Mouse (Mus musculus): Measurements from ENCODE around the gene Ercc4. TPM values are rescaled to one million over a fixed set of nuclear protein-coding genes. Genes with fewer than 3 reads are reported as not detected.

Gene Ercc4
- total RNA-seq, 2 experiments from 2014 or later = 21.2 to 23.6 TPM

DNA sequence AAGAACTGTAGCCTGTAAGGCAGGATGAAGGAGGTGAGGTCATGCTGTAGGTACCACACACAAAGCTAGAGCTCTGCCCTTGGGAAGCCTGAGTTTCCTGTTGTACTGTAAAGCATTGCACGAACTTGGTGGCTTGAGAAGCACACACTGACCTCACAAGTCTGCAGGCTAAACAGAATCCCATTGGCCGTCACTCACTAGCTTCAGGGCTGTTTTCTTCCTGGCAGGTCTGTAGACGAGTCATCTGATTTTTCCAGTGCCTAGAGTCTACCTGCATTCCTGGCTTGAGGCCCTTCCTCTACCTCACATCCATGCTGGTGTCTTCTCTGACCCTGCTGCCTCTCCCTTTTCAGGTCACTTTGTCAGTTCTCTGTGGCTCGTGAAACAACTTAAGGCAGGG is 36.7 kb downstream of the Ercc4 start:
- DNase-seq (ENCODE audit: extremely low spot score in 1 of 2, low spot score in 1 of 2) = no peak

DNA sequence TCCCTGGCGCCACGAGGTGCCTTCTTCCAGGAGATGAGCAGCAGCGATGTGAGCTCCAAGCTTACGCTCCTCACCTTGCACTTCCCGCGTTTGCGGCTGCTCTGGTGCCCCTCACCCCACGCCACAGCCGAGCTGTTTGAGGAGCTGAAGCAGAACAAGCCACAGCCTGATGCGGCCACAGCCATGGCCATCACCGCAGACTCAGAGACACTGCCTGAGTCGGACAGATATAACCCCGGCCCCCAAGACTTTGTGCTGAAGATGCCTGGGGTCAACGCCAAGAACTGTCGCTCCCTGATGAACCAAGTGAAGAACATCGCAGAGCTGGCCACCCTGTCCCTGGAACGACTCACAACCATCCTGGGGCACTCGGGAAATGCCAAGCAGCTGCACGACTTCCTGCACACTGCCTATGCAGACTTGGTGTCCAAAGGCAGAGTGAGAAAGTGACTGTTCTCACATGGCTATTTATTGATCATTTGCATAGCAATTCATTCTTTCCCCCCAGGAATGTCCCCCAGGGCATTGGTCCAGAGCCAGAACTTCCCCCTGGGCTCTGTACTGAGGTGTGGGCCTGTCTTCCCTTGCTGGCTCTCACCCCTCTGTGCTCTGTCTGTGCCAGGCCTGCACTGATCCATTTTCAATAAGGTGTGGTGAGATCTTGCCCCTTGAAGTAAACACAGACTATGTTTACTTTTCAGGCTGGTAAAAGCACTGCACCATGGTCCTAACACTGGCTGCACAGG is 38.5 kb downstream of the Ercc4 start:
- DNase-seq (ENCODE audit: extremely low spot score in 1 of 2, low spot score in 1 of 2) = no peak

DNA sequence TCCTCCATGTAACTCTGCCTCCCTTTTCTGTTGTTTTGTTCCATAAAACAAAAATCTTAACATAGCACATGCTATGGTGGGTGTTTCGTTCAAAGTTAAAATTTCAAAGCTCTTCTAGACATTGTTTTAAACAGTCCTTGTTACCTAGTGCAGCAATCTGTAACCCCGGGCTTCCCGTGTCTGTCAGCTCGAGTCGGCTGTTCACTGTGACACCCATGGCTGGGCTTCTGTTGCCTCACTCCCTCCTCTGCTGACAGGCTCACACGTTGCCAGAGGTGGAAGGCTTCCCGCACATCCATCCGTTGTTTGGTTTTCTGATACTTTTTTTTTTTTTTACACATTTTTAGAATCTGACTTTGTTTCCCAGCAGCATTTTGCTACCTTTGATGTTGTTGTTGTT is 40.5 kb downstream of the Ercc4 start:
- no peak for DNase-seq (ENCODE audit: extremely low spot score in 1 of 2, low spot score in 1 of 2)

DNA sequence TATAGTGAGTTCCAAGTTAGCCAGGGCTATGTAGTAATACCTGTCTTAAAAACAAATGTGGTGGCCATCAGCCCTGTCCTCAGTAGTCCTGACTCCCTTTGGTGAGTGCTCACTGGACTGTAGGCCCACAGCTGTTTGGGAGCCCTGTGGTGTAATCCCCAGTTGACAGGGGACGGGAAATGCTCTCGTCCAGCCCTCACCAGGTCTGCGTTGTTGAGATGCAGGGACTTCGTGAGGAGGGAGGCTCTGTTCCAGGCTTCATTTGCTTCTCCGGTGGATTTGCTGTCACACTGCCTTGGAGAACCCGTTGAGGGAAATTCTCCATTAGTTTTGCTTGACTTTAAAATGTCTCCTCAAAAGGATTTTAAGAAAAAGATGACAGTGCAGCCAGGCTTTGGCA is 41.3 kb downstream of the Ercc4 start:
- DNase-seq (ENCODE audit: extremely low spot score in 1 of 2, low spot score in 1 of 2) = no peak

DNA sequence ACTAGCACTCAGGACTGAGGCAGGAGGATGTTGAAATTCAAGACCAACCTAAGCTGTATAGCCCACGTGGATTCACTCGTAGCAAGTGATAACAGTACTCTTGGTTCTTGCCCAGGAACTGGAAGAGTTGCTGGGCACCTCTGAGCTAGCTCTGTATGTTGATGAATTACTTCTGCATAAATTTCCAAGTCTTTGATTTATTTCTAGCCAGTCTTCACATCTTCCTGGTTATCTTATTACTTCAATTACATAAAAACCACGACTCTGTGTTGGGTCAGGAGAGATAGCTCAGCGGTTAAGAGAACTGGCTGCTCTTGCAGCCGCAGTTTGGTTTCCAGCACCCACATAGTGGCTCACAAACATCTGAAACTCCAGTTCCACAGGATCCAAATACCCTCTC is 43.0 kb downstream of the Ercc4 start:
- DNase-seq (ENCODE audit: extremely low spot score in 1 of 2, low spot score in 1 of 2) = no peak

DNA sequence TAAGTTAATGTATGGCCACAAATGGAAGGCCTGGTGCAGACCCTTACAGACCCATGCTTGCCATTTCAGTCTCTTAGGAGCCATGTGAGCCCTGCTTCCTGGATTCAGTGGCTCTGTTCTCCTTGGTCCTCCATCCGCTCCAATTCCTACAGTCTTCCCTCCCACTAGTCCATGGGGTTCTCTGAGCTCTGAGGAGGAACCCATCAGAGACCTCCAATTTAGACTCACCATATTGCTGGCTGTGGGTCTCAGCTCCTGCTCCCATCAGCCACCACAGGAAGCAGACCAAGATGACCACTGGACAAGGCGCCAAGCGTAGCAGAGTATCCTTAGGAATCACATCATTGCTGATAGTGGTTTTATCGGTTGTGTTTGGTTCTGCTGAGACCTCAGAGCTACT is 43.7 kb downstream of the Ercc4 start:
- no peak for DNase-seq (ENCODE audit: extremely low spot score in 1 of 2, low spot score in 1 of 2)

DNA sequence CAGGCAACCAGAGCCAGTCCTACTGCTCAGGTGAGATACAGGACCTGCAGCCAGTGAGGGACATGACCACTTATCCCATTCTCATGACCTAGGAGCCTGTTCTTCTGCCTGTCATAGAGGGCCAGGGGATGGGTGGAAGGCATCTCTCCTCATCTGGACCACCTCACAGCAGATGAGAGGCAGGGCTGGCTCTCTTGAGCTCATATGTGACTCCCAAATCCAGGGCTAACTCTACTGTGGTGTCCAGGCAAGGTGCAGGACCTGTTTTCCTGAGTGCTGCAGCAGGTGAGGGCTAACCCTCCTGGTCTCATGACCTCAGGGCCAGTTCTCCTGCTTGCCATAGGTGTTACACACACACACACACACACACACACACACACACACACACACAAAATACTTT is 44.9 kb downstream of the Ercc4 start:
- no peak for DNase-seq (ENCODE audit: extremely low spot score in 1 of 2, low spot score in 1 of 2)

DNA sequence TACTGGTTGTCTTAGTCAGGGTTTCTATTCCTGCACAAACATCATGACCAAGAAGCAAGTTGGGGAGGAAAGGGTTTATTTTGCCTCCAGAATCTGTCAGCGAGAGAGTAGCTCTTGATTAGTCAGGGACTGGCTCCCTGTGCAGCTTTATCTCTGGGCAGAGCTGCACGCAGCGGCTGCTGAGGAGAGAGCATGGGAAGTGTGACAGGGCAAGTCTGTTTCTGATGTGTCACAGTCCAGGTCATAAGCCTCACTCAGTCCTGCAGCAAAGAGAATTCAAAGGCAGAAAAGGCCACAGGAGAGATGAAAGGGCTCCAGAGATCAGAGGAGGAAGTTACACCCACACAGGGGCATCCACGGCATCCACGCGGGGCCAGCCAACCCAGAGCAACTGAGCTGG is 47.8 kb downstream of the Ercc4 start:
- no peak for DNase-seq (ENCODE audit: extremely low spot score in 1 of 2, low spot score in 1 of 2)

DNA sequence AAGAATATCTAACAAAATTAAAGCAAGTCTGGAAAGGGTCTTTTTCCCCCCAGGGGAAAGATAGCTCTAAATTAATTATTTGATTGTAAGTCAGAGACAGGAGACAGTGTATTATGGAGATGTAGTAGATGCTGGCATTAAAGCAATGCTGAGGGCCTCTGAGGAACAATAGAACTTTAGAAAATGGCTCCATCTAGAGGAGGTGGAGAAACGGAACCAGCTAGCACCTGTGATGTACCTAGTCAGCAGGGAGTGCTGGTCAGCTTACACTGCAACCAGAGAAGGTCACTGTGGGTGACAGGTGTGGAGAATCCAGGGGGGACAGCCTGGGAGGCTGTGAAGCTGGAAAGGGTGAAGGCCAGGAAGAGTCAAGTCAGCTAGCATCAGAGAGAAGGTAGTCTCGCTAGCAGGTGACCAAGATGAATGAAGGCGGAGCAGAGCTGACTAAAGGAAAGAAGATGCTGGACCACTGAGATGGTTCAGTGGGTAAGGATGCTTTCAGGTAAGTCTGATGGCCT is 48.7 kb downstream of the Ercc4 start:
- no peak for DNase-seq (ENCODE audit: extremely low spot score in 1 of 2, low spot score in 1 of 2)

DNA sequence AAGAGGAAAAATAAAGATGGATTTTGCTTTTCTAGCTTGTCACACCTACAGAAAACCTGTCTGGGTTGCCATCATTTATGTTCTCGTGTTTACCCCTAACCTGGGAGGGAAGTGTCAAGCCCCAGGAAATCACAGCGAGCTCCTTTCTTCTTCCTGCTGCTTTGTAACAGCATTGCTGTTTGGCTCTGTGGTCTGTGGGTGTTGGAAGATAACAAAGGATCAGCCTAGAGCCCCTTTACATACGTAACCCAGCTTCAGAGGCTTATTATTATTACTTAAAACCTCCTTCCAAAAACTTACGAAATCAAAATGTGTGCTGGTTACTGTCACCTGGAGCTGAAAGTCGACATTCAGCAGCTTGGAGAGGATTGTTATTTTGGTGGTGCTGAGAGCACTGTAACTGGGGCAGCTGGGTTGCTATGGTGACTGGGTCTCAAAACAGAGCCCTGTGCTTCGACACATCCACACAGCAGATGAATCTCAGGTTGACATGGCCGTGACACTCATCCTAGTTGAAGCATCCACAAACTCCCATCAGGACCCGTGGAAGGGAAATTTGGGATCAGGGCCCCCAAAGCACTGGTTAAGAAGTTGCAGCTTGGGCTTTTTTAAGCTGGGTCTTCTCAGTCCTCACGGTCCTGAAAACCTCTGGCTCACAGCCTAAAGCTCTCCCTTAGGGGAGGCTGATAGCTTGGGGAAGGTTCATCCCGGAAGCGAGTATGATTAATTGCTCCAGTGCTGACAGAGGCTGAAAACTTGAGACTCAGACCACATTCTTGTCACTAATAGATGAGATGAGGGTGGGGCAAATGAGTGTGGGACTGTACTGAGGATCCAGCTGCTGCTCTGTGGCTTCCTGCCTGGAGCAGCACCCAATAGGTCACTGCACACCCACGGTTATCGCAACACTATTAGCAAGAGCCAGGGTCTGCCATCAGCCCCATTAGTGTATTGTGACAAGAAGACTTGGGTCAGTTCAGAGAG is 49.7 kb downstream of the Ercc4 start:
- peak; percentile 31 to 36 for DNase-seq (ENCODE audit: extremely low spot score in 1 of 2, low spot score in 1 of 2)

DNA sequence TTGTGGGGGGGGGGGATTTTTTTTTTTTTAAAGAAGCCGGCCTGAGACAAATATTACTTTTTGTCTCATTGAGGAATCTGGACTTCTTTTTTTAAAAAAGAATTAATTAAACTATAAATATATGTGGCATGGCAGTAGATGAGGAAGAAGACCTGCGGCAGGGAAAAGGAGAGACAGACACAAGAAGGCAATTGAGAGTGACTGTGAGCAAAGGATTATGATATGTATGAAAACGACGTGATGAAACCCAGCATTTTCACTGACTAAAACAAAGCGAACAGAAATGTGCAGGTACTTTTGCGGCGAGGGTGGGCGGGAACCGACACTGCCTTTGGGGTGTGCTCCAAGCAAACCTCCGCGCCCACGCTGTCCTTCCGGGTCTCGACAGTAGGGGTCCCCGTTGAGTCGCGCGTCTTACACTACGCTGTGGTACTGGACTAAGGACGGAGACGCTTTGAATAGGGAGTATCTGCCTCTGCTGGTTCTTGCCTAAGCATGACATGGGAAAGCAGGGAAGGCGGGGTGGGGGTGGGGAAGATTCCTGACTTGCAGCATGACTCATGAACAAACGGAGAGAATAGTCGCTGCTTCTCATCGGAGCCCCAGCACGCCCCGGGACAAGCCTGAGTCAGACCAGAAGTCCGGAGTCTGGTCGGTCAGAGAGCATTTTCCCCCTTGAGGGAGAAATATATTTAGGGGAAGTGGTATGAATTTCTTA is 50.6 kb downstream of the Ercc4 start:
- DNase-seq (ENCODE audit: extremely low spot score in 1 of 2, low spot score in 1 of 2) = peak; percentile 94 to 99

DNA sequence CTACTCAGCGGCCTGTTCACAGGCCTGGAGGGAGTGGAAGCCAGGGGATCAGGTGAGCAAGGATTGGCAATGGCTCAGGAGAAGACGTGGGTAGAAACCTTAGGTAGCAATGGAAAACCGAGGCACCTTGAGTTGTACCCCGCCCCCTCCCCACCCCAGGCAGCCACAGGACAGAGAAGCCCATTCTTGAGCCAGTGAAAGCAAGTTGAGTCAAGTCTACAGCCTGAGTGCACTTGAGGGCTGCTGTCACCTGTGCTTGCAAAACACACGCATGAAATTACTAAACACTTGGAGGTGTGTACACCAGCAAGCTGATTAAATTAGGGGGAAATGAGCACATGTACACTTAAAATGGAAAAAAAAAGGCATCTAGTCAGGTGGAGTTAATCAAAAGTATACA is 52.0 kb downstream of the Ercc4 start:
- no peak for DNase-seq (ENCODE audit: extremely low spot score in 1 of 2, low spot score in 1 of 2)

DNA sequence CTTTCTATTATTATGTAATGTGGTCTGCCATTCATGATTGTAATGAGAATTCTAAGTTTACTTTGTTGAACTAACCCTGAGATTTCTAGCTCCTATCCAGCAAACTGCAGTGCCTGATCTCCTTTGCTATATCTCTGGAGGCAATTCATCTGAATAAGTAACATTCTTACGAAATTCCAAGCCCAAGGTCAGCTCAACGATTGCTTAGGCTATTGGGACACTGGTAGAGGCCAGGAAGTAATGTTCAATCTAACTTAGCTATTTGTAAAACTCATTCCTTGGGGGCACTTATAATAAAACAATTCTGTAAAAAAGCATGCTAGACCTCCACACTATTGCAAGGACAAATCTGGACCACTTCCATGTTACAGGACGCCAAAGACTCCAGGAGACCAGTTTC is 58.2 kb downstream of the Ercc4 start:
- DNase-seq (ENCODE audit: extremely low spot score in 1 of 2, low spot score in 1 of 2) = no peak

DNA sequence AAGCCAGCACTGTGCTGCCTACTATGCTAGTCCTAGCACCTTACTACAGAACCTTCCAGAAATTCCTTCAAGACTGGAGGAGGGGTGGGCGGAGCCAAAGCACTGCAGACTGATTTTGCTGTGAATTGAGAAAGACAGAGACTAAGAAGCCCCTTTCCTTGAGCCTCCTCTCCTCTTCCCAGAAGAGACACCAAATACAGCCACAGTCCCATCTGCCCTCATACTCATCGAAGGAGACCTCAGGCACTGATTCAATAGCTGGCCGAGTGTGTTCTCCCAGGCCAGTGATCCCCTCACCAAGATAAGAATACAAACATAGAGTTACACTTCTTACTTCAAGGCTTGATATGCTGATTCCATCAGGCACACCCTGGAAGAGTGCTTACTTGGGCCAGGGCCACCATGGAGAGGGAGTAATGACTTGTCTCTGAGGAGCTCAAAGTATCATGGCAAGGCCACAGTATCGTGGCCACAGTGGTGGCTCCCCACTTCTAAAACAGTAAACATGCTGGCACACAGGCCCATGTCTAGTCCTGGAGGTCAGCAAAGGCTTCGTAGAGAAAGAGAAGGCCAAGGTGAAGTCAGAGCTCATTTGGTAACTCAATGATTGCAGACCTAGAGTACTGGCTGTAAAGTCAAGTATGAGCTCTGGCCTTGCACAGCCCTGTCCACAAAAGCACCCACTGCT is 63.7 kb downstream of the Ercc4 start:
- DNase-seq (ENCODE audit: extremely low spot score in 1 of 2, low spot score in 1 of 2) = no peak

DNA sequence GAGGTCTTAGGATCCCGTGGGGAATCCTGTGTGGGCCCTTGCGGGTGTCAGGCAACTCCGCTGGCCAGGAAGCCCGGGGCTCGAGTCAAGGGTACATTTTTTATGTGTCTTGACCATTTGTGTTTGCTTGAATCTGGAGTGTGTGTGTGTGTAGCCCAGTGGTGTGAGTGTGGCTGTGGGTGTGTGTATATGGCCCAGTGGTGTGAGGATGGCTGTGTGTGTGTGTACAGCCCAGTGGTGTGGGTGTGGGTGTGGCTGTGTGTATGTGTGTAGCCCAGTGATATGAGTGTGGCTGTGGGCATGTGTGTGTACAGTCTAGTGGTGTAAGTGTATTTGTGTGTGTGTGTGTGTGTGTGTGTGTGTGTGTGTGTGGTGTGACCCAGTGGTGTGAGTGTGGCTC is 73.0 kb downstream of the Ercc4 start:
- no peak for DNase-seq (ENCODE audit: extremely low spot score in 1 of 2, low spot score in 1 of 2)

DNA sequence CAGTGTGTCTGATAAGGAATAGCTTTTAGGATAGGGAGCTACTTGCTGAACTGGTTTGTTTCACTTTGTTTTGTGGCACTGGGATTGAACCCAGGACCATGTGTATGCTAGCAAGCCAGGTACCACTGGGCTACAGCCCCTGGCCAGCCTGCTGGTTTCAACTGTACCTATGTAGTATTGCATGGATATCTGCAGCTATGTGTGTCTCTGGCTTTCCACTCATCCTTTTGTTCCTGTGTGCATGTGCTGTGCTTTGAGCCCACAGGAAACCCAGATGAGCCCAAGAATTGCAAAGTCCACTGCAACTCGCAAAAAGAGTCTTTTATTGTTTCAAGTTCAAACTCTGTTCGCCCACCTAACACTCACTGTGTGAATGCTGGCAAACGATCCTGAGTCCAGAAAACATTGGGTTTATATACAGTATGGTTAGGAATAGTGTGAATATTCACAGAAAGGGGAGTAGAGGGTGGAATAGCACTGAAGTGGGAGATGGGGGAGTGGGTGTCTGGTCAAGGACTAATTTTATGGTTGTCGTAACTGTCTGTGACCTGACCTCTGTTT is 73.8 kb downstream of the Ercc4 start:
- DNase-seq (ENCODE audit: extremely low spot score in 1 of 2, low spot score in 1 of 2) = no peak

DNA sequence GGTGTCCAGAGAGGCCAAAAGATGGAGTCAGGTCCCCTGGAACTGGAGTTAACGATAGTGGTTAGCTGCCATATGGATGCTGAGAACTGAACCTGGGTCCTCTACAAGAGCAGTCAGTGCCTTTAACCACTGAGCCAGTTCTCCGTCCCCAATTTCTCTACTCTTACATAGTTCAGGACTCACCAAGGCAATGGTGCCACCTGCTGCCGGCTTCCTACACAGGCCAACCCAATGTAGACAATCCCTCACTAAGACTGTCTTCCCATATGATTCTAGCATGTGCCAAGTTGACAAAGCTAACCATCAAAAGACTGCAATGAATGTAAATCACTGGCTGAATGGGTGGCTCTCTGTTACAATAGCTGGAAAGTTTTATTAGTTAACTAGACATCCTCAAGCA is 74.9 kb downstream of the Ercc4 start:
- DNase-seq (ENCODE audit: extremely low spot score in 1 of 2, low spot score in 1 of 2) = no peak

DNA sequence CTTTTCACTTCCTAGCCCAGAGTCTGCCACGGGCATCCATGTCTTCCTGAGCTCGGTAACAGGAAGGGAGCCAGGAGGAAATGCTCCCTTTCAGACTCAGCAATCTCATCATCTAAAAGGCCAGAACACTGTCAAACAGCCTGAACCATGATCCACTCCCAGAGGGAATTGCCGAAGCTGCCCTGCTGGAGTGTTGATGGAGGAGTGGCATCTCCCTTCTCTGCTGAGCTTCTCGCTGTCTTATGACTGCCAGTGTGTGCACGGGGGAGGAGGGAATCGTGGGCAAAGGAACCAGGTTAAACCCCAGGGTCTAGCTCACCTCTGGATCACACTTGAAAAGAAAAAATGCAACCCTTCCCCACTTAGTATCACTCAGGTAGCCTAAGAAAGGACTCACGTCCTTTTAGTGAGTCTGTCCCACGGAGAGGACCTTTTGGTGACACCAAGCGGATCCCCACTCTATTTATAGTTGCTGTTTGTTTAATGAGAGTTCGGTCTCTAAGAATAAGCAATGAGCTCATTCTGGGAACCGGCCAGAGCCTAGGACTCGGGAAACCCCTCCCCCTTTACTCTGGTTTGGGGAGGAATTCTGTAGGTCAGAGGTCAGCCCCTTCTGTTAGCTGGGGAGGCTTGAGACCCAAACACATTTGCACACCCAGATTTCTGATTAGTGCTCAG is 80.1 kb downstream of the Ercc4 start:
- DNase-seq (ENCODE audit: extremely low spot score in 1 of 2, low spot score in 1 of 2) = no peak

DNA sequence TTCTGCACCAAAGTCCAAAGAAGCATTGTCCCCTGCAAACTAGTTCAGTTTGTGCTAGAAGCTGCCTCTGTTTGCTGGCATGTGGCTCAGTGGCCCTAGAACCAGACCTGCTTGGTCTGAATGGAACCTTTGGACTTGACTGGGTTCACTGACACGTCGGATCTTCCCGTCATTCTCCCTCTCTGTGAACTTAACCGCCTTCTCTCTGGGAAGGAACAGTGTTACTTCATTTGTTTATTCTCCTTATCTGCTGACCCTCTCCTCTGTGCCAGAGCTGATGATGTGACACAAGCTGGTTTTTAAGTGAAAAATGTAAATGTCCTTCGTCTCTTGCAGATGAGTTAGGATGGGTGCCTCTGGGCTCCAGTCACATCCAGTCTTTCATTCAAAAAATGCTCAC is 81.0 kb downstream of the Ercc4 start:
- no peak for DNase-seq (ENCODE audit: extremely low spot score in 1 of 2, low spot score in 1 of 2)

Measured in layer of hippocampus, postnatal 25 days (tissue).